Mouse (Mus musculus) myocyte (in vitro differentiated cells): ENCODE results near the gene Zfp747.

ENCODE experiments used
- POLR2AphosphoS2 ChIP-seq: IDR thresholded peaks from one replicate; pipeline ENCODE4 v1.6.1; 2011; ENCODE audit warnings: low read depth, control low read depth; ENCODE audit not compliant: insufficient read length
- TCF12 ChIP-seq: IDR thresholded peaks from one replicate; pipeline ENCODE4 v1.6.1; 2011; ENCODE audit warnings: mild to moderate bottlenecking, control low read depth; ENCODE audit not compliant: poor library complexity, insufficient read depth, severe bottlenecking

DNA sequence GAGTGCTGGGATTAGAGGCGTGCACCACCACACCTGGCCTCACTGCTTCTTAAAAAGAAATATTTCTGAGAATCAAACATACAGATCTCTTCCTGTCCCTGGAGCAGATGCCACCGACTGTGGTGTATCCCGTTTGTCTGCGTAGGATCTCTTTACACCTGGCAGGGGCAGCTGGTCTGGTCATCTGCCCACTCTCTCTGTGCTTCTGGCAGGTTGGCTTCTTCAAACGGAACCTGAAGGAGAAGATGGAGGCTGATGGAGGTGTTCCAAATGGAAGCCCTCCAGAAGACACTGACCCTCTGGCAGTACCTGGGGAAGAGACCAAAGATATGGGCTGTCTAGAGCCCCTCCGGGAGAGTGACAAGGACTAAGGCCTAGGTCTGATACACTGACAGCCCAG is 42.6 kb downstream of the Zfp747 start:
- TF ChIP-seq TCF12 (no peak), POLR2AphosphoS2 (no peak)
